Mouse (Mus musculus): ENCODE results near the gene Foxp1.

The Foxp1 gene

DNA sequence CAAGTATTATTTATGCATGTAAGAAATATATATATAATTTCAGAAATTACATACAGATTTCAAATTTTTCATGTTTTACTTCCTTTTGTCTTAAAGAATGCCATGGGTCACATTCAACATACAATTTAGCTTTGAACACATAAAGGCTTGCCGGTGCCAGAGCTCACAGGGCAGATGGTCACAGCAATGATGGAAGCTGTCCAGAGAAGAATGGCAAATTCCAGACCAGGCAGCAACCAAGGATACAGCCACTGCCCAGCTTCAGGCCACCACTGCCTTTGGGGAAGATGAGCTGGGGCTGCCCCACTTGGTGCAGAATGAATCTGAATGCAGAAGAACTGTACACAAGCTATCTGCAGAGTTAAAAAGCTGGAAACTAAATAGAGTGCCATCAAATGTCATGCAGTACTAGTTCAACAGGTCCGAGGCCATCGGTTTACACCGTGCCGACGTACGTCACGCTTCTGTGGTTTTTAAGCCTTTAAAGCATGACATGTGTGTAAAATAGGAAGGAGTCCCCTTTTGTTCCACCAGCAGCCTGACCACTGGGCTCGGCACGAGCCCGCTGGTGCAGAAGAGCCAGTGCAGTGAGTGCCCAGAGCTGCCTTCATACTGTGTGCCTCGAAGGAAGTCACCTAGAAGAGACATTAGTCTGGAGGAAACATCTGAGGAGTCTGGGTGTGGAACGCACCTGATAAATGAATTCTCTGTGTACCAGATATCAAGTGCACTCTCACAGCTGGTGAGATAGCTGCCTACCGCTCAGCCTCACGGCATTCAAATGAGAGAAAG, 239.5 kb downstream of the Foxp1 start:
- no peak for DNase-seq (ENCODE audit: low spot score)

DNA sequence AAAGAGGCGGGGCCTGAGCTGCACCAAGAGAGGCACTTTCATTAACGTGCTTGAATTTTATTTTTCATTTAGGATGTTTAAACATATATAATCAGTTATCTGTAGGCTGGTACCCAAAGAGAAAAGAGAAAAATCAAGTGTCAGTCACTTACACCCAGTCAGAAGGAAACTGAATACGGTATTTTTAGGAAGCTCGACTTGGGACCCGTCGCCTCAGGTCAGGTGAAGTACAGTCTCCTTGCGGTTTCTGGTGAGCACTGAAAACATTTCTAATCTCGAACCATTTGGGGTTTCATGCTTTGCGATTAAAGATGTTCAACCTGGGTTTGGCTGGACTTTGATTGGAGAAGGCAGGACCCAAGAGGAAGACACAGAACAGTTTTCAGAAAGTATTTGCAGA, 241.1 kb downstream of the Foxp1 start:
- DNase-seq (ENCODE audit: low spot score) = no peak

DNA sequence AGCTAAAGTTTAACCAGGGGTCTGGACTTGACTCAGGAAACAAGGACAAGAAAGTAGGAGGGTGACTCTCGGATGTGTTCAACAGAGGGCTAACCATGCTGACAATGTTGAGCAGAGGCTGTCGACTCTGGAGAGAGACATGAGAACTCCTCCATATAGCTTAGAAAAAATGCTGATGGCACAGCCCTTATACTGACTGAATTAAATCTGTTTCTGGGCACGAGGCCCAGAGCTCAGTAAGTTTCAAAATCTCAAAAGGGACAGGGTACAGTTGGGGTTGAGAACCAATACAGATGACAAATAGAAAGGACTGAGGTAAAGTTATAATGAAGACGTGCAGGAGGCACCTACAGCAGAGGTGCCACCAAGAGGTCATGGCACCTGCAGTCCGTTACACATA, 241.9 kb downstream of the Foxp1 start:
- no peak for DNase-seq (ENCODE audit: low spot score)

DNA sequence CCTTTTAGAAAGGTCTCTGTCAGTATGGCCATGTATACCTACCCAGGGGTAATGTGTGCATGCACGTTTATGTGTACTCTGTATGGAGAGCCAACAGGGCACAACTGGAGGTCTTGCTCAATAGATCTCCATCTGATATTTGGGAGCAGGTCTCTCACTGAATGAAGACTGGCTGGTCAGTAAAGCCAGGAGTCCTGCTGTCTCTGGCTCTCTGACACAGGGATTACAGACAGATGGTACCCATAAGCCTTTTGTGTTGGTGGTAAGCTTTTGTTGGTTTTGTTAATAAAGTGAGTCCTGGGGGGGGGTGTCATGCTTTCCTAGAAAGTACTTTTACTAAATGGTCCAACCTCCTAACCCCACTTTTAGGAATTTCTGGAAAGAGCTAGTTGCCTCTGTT, 245.3 kb downstream of the Foxp1 start:
- DNase-seq (ENCODE audit: low spot score) = no peak

DNA sequence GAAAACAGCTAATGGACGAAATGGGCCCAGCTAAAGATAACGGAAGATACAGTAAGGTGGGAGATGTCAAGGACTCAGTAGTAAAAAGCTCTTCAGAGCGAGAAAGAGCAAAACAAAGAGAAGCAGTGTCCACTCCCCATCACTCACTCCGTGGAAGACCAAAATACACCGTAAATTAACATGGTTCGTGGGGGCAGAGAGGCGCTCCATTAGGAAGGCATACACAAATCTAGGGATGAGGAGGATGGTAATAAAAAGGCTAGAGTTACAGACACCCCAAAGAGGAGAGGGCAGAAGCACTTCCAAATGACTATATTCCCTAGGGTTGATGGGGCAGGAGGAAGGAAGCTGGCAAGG, 246.2 kb downstream of the Foxp1 start:
- DNase-seq (ENCODE audit: low spot score) = no peak

DNA sequence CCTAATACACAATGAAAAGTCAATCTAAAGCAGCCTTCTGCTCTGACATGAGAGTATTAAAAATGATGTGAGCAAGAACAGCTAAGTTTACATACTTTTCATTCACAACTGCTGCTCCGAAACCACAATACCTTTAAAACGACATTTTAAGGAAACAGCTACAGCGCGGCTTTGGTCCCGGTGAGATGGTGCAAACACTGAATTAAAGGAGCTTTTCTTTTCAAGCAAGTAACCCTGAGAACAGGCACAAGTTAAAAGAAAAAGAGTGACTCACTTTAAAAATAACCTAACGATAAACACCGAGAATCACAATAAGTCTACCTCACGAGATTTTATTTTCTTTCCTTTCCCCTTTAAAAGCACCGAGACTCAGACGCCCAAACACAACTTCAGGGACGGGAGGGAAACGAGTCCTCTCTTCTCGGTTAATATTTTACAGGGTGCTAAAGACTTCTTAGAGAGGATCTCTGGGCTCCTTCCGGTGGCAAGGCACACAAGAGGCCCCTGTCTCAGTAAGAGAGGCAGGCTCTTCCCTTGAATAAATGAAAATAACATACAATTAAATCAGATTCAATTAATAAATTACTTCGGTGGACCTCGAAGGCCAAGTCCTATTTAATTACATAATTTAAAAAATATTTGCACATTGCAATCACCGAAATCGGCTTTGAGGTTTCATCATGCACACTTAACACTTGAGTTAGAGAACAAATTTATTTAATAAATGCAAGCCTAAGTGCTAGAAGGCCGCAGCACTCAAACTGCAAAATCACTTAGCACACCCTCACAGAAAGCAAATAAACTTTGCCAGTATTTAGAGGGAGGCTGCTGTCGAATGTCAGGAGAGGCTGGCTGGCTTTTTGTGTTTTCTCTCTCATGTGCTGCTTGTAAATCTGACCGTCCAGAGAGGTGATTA, 246.9 kb downstream of the Foxp1 start:
- DNase-seq (ENCODE audit: low spot score) = no peak

DNA sequence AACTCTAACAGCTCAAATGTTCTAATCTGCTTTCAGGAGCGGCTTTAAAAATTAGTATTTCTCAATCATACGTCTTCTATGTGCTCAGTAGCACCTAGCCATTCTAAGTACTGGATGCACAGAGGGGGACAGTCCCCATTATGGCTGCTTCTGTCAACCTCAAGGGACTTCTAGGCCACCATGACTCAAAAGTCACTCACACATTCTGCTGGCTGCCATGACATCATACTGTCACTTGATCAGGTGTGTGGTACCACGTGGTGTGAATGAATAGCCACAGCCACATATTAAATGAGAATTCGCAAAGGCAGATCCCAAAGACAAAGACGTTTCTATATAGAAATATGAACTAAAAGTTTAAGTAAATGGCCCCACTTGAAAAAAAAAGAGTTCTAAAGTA, 247.9 kb downstream of the Foxp1 start:
- DNase-seq (ENCODE audit: low spot score) = no peak

DNA sequence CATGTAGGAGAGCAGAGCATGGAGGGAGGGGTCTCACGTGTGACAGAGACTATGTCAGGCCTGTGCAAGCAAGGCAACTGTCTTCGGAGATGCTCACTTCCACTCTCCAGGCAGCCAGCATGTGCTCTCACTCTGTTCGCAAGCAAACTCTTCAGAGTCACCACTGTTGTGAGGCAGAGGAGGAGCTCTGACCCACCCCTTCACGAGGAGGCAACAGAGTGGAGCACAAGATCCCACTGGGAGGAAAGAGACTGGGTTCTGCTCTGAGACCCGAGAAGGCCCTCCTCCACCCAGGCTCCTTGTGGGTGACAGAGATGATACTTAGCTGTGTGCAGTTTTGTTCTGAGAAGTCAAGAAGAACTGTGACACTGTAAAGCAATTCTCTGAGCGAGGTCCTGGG, 248.3 kb downstream of the Foxp1 start:
- DNase-seq (ENCODE audit: low spot score) = no peak

DNA sequence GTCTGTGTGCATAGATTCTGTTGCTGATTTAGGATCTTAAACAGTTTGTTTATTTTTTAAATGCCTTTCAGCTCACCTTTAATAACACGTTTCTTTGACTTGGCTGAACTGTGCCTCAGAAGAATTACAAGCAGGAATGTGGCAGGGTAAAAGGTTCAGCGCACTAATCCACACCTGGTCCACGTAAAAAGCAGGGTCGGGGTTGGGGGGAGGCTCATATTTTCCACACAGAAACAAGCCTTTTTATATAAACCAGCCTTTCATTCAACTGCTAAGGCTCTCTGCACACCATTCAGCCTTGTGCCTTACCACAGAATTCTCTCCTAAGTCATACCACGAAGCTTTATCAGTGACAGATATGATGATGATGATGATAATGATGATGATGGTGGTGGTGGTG, 249.3 kb downstream of the Foxp1 start:
- no peak for DNase-seq (ENCODE audit: low spot score)

DNA sequence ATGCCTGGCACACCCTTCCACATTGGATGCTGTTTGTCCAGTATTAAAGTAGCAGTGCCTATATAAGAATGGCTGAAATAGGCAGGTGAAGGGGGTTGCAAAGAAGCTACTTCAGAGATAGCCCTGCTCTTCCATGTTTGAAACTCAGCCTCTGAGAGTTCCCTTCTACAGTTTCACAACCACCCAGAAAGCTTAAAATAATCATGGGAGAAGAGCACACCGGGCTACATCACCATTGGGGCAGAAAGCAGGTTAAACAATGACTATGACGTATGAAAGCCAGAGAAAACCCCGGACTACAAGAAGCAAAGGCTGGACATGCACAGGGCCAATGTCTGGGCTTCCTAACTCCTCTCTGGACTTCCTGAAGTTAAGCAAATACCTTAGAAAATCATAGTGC, 250.3 kb downstream of the Foxp1 start:
- DNase-seq (ENCODE audit: low spot score) = no peak

DNA sequence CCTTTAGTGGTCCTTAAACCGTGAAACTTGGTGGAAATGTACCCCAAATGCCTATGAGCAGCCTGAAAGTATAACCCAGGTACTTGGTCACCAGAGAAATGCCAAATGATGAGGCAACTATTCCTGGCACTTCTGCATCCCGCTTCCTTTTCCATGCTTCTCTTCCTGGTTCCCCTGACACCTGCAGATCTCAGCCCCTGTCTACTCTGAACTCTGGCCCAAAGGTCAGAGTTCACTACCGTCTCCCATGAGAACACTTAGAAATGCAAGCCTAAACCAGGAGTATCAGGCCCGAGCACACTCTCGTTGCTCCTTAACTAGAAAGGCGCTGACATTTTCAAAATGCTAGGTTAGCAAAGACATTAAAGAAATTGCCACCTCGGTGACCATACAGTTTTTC, 250.8 kb downstream of the Foxp1 start:
- DNase-seq (ENCODE audit: low spot score) = no peak

DNA sequence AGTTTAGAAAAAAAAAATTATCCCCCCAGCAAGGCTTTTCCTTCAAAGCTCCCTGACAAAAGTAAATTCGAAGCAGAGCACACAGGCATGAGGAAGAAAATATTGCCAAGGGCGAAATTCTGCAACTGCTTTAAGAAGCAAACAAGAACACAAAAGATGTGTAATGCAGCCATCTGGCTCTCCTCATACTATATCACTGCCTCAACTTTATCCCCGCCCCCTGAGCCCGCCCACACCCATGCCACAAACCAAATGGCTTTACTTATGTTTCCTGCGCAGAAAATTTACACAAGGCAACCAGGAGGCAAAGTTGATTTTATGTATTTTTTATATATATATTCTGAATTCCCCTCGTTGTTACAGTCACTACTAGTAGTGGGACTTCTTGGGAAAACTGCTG, 252.6 kb downstream of the Foxp1 start:
- no peak for DNase-seq (ENCODE audit: low spot score)

DNA sequence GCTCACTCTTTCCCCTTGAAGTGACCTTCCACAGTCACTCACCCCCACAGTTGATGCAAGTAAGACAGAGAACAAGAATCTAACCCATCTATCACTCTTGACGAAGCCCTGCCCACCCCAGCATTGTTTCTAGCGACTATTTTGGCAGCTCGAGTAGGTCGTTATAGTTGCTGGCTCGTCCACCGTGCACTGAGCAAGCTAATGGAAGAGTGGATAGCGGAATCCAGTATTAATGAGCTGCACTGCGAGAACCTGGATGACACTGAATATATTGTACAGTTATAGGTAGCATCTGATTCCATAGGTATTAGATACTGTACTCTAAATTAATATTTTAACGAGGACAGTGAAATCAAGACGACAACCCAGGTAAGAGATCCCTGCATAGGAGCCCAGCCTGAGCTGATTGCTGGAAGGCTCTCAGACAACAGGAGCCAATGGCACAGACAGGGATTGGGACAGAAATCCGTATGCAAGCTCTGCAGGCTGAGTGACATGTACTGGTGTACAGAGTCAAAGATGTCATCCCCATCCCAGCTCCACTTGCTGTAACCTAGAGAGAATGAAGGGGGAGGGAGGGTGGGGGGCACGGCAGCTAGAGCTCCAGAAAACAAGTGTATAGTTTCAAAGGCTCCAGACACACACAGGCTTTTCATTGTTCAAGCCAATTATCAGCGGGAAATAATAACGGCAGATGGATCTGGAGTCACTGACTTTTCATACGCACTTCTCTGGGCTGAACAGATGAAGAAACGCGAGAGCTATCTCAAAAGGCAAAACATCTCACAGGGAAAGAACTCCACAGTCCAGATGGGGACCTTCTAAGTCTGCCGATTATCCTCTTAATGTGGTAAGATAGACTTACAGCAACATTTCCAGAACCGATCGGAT, 254.1 kb downstream of the Foxp1 start:
- DNase-seq (ENCODE audit: low spot score) = no peak

DNA sequence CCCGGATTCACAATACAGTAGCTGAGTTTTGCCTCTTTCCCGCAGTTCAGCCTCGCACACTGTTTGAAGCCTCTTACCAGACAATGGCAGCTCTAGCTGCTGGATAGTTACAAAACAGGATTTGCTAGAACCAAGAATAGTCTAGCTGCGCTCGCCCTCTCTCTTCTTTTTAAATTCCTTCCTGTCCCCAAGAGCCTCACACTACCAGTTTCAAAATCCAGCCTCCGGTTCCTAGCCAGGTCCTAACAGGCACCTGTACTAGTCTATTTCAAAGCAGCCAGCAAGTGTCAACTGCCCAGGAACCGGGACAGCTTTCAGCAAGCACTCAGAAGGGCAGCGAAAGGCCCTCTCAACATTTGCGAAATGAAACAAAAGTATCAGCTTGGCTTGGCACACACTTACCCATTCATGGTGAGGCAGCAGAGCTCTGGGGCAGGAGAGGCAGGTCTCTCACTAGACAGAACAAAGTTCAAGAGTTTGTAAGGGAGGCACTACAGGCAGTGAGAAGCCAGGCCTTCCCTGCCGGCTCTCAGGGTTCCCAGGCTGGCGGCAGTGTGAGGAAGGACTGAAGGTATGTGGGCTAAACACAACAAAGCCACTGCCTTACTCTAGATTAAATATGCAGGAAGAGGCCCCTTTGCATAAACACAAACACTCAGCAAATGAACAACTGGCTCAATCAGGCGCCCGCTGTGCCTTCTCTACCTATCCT, 256.4 kb downstream of the Foxp1 start:
- DNase-seq (ENCODE audit: low spot score) = no peak

DNA sequence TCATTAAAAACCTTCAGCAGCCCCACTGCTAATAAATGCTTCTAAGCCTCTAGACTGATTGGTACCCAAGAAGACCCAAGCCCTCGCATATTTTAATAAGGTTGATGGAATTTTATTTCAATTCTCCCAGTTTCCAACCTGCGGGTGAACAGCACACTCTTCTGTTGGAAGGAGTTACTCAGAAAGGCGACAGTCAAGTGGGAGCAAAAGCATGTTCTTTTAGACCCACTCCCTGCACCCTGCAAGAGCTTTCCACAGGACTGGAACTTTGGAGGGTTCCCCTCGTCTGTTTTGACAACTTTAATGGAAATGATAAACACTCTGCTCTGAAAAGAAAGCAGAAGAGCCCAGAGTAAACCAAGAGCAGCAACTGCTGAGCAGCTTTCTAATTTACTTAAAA, 257.3 kb downstream of the Foxp1 start:
- no peak for DNase-seq (ENCODE audit: low spot score)

DNA sequence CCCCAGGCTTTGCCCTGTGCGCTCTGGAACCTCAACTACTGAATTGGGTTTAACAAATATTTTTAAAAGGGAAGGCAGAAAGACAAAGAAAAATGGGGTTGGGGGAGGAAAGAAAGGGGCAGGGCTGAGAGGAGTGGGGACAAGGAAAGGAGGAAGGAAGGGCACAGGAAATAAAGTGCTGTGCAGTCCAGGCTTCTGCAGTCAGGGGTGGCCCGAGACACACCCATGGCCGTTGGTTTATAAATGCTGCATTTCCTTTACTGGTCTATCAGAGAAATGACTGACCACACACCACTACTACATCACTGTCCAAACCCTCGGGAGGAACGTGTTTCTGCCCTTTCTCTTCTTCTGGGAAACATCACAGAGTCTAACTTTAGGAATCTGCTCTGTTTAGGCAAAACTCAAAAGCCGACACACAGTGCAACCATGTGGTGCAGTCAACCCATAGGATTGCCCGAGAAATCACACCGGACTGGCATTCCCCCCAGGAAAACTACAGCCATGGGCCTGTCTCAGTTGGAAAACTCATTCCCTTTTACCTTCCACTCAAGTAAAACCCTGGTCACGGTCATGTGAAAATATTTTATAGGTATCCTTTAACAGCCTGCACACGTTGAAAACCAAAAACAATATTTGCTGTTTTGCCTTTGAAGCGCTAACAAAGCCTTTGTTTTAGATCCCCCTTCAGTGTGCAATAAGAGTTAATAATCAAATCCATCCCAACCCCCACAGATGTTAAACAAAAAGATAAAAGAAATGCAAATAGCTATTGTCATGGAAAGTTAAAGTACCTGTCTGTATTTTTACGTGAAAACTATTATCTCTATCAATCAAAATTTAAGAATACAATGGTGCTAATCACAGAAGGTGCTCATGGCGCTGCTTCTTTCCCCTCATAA, 258.1 kb downstream of the Foxp1 start:
- DNase-seq (ENCODE audit: low spot score) = no peak

DNA sequence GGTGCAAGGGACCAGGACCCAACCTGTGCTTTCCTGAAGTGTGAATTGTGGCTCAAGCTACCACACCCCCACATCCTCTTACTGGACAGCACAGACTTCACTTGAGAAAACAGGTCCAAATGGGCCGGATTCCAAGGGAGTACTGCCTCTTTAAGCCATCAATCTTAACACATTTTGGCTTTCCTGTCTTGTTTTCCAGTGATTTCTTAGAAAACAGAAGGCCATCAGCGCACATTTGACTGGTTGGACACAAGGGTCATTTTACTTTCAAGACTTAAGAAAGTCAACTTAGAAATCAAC, 258.7 kb downstream of the Foxp1 start:
- DNase-seq (ENCODE audit: low spot score) = no peak

DNA sequence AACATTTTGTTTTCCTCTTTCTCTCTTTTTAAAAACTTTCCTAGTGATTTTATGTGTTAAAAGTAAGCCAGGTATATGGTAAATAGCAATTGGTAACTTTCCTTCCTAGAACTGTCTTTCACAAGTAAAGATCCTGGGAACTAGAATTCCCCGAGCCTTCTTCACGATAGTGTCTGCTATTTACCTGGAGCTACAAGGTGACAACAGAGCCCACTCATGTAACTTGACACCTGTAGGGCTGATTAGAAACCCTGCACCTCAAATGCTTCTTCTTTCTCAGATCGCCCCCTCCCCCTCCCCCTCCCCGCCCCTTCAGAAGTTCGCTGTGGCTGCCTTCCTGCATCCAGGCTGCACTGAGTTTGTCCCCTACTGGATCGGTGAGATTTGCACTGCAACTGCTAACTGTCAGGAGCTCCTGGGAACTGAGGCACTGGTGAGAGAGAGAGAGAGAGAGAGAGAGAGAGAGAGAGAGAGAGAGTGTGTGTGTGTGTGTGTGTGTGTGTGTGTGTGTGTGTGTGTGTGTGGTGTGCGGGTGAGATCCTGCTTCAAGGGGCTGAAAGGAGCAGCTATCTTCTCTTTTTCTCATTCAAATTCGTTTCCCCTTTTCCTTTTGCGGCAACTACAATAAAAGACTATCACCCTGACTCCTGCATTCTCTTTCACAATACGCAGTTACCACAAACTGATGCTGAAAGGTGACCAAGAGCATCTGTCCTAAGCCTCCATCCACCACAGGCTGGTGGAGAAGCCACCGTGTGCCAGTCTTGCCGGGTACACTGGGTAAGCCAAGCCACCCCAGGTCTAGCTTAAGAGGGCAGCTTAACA, 259.2 kb downstream of the Foxp1 start:
- no peak for DNase-seq (ENCODE audit: low spot score)

DNA sequence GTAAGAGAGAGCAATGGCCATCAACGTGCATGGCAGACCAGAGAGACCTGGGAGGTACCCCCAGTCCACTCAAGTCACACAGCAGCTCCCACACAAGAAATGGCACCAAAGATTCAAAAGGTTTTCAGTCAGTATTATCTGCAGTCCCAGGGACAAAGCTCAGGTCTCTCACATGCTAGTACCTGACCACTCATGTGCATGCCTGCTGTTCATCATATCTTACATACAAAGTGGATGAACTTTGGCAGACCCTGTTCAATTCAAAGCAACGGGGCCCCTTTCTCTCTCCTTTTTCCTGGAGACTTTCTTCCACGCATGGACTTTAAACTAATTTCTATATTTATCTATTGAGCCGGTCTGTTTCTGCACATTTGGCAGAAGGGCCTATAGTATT, 260.8 kb downstream of the Foxp1 start:
- no peak for DNase-seq (ENCODE audit: low spot score)
